Mouse (Mus musculus) embryo, embryonic 9.5 days (tissue): ENCODE results near the gene H2-DMb2.
A peak's percentile ranks its signal among the peaks of the same experiment; 100 is the strongest.

ENCODE experiments used
- DNase-seq: peaks from one replicate; pipeline ENCODE4 v3.0.0-alpha.2; 2017; ENCODE audit errors: extremely low spot score

The H2-DMb2 gene

GRCm38 (mm10) chr17:34118873-34119248 lies 24.2 kb upstream of the H2-DMb2 start:
- no peak for DNase-seq

GRCm38 (mm10) chr17:34119249-34120179 lies 23.6 kb upstream of the H2-DMb2 start, which contains the start of gene H2-DMa:
TSS of gene H2-DMa (plus strand) at chr17:34119541.
- peak; percentile 98 for DNase-seq

- DNase-seq: peak; percentile 91
Observed at GRCm38 (mm10) chr17:34120180-34120723, 22.9 kb upstream of the H2-DMb2 start.

GRCm38 (mm10) chr17:34120814-34121171 lies 22.3 kb upstream of the H2-DMb2 start:
- no peak for DNase-seq

- DNase-seq: peak; percentile 89
Observed at GRCm38 (mm10) chr17:34121172-34121878, 21.8 kb upstream of the H2-DMb2 start.

GRCm38 (mm10) chr17:34121879-34122187 lies 21.3 kb upstream of the H2-DMb2 start:
- DNase-seq: no peak

GRCm38 (mm10) chr17:34122188-34122984 lies 20.7 kb upstream of the H2-DMb2 start, which contains the start of gene Brd2:
TSS of gene Brd2 (minus strand) at chr17:34122634.
- peak; percentile 99 for DNase-seq

GRCm38 (mm10) chr17:34123111-34123510 lies 20.0 kb upstream of the H2-DMb2 start:
- no peak for DNase-seq

GRCm38 (mm10) chr17:34123518-34123917 lies 19.6 kb upstream of the H2-DMb2 start:
- peak; percentile 48 for DNase-seq

GRCm38 (mm10) chr17:34124649-34125048 lies 18.5 kb upstream of the H2-DMb2 start:
- DNase-seq: no peak

- no peak for DNase-seq
Observed at GRCm38 (mm10) chr17:34126826-34127420, 16.2 kb upstream of the H2-DMb2 start.

GRCm38 (mm10) chr17:34127475-34127874 lies 15.6 kb upstream of the H2-DMb2 start:
- no peak for DNase-seq

- no peak for DNase-seq
Observed at GRCm38 (mm10) chr17:34128264-34128937, 14.7 kb upstream of the H2-DMb2 start.

GRCm38 (mm10) chr17:34128944-34129791 lies 13.9 kb upstream of the H2-DMb2 start:
- DNase-seq: no peak

- DNase-seq: no peak
Observed at GRCm38 (mm10) chr17:34130073-34130947, 12.8 kb upstream of the H2-DMb2 start.

- DNase-seq: no peak
Observed at GRCm38 (mm10) chr17:34131911-34132310, 11.2 kb upstream of the H2-DMb2 start.

- no peak for DNase-seq
Observed at GRCm38 (mm10) chr17:34133289-34133688, 9.8 kb upstream of the H2-DMb2 start.

- no peak for DNase-seq
Observed at GRCm38 (mm10) chr17:34134451-34134850, 8.7 kb upstream of the H2-DMb2 start.
